Mouse (Mus musculus): ENCODE measurements around the gene 2310007B03Rik. TPM values are rescaled to one million over a fixed set of nuclear protein-coding genes. Genes with fewer than 3 reads are reported as not detected.
"Not testable (repeated sequence)": the region's sequence is repeated elsewhere in the genome, so short reads cannot be mapped to it uniquely, and the experiment has no call there.

Gene 2310007B03Rik
- not detected for total RNA-seq (2021)
- not detected in 2 replicates for polyA plus RNA-seq (2012; rRNA removed)
- long read RNA-seq = 0 reads

DNA sequence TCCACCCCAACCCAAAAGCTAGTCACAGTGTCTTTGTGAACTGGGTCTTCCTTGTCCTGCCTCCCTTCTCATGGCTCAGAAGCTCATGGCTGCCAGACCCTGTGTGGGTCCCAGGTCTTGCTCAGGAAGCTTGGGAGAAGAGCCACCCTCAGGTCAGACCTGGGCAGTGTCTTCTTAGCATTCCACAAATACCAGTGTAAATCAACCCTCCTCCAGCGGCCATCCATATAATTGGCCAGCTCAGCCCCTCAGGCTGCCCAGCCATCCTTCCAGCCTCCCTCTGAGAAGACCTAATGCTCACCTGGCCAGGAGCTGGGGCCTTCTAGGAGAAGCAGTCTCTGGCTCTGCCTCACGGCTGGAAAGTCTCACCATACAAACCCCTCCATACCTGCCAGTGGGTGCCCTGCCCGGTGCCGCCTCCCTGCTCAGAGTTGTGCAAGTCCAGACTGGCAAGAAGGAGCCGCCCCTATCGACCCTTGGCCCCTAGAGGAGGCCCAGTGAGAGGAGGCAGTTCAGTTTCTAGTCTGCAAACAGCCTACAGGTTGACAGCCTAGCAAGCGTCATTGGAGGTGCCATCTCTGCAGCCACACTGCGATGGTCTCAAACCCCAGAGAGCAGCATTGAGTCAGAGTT is at the start of gene 2310007B03Rik:
TSS of gene 2310007B03Rik (minus strand) at position 448 of the 633 bp plus-strand sequence.
- DNase-seq = no peak

DNA sequence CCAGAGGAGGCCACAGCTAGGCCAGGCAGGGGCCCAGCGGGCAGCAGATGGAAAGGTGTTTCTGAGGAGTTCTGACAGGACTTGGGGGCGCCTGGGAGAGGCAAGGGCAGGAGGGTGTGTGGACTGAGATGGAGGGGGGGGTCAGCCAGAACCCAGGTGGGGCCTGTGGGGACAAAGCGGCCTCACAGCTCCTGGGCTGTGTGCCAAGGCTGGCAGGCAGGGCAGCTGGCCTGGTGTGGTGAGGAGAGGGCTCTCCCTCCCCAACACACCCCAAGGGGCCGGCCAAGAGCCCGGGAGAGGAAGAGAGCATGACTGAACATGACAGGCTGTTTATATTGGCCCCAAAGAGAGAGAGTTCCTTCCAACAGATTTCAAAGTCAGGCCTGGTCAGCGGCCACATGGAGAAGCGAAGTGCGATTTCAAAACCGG is 49.5 kb upstream of the 2310007B03Rik start:
- peak; percentile 74 for DNase-seq

DNA sequence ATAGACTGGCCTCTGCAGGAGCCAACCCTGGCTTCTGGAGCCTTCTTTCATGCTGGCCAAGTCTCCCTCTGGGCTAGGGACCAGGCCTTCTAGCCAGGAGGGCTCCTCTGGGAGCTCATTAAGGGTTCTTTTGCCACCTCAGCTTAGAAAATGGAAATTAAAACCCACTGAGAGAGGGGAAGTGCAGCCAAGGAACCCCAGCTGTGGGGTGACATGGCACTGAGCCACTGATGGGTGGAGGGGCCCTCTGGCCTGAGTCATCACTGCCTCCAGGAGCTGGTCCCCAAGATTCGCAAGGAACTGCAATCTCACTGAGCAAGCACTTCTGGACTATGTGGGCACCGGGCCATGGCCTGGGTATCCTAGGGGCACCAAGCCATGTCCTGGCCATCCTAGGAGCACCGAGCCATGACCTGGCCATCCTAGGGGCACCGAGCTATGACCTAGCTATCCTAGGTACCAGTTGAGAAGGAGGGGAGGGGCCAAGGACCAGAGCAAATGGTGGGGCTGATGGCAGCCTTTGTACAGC is 46.9 kb upstream of the 2310007B03Rik start:
- DNase-seq = peak; percentile 30

DNA sequence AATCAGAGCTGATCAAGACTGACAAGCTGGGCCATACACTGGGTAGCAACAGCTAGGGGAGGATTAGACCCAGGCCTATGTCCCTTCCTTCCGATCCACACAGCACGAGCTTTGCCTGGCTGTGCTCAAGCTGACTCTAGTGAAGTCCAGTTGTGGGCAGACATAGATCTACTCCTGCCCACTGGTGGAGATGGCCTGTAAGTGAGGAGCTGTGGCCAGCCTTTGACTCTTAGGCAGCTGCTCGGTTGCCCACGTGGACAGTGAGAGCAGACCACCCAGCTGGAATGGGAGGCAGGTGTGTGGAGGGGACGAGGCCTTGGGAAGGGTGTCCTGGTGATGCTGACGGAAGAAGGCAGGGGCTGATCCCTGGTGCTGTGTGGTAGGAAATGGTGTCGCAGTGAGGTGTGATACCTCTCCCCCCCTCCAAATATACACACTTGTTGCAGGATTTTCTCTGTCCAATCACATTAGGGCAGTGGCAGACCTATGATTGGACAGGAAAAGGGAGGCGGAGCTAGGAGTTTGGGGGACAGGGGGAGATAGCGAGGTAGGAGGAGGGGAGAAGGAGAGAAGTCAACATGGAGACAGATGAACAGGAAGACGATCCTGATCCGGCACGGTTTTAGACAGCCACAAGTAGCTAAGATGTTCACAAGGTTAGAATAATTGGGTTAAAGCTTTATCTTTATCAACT is 45.7 kb upstream of the 2310007B03Rik start:
- no peak for DNase-seq

DNA sequence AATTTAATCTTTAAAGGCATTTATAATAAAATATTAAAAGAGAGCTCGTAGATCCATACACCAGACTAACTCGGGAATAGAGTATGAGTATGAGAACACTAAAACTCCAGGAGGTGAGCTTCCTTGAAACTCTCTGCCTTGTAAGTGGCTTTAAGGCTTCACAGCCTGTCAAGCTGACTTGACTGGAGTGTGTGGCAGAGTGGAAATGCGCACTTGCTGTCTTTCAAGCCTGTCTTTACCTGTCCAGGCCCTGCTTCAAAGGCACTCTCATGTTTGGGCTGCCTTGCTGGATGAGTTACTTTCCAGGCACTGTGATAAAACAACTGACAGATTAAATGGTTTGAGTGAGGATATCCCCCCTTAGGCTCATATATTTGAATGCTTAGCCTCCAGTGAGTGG is 37.2 kb upstream of the 2310007B03Rik start:
- DNase-seq = no peak

DNA sequence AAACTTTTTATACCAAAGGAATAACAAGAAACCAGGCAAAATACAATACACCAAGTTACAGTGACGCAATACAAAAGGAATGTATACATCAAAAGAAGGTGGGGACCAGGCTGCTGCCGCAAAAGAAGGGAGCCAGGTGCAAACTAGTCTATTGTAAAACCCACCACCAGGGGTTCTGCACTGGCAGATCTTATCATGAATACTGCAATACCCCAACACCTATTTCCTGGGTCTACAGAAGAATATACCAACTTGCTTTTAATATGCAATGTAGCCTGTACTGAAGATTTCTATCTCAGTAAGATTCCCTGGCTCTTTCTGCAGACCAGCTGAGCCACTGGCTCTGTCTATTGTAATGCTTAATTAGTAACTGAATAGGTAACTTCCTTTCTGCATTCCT is 36.7 kb upstream of the 2310007B03Rik start:
- not testable (repeated sequence) for DNase-seq

DNA sequence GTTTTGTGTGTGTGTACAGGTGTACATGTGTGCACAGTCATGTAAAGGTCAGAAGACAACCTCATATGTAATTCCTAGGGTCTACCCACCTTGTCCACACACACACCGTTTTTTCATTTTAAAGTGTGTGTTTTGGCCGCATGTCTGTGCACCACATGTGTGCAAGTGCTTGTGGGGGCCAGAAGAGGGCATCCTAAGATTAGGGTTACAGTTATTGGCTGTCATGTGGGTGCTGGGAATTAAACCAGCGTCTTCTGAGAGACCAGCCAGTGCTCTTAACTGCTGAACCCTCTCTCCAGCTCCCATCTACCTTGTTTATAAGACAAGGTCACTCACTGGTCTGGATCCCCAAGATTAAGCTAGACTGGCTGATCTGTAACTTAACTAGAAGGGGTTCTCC is 34.2 kb upstream of the 2310007B03Rik start:
- no peak for DNase-seq

DNA sequence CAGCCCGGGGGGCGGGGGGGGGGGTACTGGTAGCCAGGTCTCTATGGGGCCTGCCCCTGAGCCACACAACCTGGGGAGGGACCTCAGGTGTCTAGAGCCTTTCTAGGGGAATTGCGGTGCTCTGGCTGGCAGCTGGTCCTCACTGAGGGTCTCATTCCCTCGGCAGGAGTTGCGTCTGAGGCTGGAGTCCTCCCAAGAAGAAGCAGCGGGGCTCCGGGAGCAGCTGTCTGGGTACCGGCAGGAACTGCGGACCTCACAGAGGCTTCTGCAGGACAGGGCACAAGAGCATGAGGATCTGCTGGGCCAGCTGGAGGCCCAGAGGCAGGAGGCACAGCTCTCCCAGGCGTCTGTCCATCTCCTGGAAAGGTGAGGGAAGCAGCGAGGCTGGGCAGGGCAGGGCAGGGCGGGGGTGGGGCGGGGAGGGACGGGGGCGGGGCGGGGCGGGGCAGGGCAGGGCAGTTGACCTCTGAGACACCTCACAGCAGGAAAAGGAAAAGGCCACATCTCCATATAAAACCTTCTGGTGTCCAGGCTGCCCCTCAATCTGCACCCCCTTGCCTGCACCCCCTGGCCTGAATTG is 30.1 kb upstream of the 2310007B03Rik start:
- no peak for DNase-seq

DNA sequence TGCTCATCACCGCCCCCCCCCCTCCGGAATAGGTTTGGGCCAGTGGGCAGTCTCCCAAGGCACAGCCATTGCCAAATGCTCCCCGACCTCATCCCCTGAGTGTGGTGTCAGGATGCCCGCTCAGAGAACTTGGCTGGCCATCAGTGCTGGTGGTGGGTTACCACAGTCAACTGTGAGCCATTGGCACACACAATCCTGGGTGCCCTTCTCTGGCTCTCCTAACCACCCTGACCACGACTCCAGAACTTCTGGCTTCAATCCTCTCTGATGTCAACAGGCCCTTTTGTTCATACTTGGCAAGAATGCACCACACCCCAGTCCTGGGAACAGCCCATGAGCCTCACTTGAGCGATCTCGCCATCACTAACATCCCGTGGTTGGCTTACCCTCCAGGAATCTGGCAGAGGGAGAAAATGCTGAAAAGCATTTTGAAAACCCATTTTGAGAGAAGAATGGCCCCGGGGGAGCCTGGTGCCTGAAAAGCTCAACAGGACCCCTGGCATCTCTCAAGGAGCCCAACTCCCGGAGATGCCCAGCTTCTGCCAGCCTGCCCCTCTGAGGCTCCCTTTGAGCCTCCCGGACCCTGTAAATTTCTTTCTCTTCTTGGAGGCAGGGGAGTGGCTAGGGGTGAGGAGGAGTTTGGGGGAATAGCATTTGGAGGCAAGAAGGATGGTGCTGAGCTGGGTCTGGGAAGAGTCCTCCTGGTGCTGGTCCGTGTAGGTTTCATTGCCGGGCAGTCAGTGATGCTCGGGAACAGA is 23.5 kb upstream of the 2310007B03Rik start:
- DNase-seq = no peak

DNA sequence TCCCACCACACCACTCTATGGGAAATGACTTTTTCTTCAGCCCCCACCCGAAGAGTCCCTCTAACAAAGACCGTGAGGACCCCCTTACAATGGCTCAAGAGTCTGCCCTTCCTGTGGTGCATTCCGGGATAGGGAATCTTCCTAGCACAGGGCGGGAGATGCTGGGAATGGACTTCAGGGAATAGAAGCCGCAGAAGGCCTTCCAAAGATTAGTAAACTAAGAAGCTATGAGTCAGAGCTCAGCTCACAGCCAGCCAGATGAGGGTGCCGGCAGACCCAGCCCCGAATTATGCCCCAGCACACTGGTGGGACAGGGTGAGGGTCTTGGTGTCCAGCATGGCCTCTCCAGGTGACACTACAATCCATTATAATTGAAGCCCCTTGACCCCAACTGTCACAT is 21.5 kb upstream of the 2310007B03Rik start:
- DNase-seq = no peak

DNA sequence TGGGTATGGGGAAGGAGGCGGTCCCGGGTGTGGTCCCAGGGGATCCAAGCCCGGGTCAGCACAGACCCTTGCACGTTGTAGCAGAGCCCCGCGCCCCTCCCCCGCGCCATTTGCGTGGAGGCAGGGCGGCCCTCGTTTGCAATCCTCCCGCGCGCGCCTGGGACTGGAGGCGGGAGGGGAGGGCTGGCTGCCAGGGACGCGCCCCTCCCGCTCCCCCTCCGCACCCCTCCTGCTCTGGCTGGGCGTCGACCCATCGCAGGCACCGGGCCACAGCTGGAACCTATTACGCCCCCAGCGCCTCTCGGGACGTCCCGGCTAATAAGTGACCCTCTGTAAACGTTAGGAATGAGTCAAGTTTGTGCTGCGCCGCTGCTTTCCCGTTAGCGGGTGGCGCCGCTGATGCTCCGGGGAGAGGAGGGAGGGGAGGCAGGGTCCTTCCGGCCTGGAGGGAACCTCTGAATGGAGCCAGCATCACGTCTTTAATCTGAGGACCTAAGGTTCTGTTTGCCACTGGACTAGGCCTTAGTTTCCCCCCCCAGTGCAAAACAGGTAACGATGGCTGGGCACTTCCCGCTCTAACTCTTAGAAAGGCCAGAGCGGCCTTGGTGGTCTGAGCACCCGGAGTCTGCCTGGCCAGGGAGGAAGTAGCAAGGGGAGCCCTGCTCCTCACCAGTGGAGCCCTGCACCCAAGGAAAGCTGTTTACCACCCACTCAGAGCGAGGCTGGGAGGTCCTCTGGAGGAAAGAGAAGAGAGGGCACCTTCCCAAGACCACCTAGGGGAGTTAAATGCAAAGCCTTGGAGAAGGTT is 16.0 kb upstream of the 2310007B03Rik start:
- DNase-seq = peak; percentile 63

DNA sequence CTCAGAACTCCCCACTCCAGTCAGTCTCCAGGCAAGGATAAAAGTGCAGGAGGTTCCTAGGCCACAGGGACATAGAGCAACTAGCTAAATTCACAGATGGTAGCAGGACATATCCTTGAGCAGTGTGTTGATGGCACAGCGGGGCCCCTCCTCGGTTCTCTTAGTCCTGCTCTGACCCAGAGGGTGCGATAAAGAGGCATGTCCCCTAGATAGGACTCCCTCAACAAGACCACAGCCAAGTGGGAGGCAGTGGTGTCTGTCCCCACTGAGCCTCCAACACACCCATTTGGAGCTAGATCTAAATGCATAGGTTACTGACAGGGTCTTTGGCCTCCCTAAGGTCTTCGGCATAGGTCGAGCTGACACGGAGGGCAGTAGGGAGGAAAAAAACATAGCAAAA is 15.1 kb upstream of the 2310007B03Rik start:
- no peak for DNase-seq

DNA sequence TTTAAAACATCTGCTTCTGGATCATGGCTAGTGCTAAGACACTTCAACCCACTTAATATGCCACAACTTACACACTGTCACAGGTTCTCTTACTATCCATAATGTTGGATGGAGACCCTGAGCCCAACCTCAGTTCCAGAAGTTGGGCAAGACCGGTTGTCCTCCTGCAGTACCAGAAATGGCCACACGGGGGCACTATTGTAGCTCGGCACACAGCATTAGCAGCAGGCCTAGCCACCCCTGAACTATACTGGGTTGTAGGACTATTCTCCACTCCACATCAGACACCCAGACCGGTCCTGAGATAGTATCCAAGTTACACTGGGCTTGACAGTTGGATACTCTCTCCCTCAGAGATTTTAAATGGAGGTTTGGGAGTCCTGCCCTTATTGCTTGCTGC is 13.7 kb upstream of the 2310007B03Rik start:
- DNase-seq = peak; percentile 76

DNA sequence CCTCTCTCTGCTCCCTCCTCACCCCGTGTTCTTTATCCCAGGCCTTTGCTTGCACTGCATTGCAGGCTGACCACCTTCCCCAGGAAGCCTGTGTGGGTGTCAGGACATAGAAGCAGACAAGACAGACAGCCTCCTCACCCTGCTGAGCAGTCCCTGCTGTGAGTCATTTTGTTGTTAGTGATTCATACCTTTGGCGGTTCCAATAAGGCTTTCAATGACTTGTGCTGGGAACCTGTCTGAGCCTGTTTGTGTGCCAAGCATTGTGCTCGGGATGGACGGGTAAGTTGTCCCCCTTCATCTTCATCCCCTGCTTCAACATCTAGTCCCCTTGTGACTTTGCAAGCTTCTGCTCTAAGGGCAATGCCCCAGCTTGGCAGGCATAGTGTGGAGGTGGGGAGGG is 12.9 kb upstream of the 2310007B03Rik start:
- DNase-seq = peak; percentile 46

DNA sequence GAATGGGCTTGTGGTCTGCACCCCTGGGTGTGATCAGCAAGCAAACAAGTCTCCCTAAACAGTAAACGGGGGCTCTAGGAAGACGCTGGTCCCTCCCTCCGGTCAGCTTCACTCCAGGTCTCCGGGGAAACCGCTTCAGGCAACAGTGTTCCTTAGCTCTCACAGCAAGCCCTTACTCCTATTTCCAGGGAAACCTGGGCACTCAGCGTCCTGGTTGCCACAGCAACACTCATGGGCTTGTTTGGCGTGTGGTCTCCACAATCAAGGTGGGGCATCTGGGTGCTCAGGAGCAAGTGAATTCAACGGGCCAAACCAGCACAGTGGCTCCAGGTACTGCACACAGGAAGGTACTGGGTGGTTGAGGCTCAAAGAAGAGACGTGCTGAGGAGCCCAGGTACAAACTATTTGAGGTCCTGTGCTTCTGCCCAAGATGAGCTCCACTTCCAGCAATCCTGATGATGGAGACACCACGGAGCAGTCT is 7.6 kb upstream of the 2310007B03Rik start, which contains the start of gene Crocc2:
TSS of gene Crocc2 (plus strand) at position 431 of the 481 bp plus-strand sequence.
- DNase-seq = no peak

DNA sequence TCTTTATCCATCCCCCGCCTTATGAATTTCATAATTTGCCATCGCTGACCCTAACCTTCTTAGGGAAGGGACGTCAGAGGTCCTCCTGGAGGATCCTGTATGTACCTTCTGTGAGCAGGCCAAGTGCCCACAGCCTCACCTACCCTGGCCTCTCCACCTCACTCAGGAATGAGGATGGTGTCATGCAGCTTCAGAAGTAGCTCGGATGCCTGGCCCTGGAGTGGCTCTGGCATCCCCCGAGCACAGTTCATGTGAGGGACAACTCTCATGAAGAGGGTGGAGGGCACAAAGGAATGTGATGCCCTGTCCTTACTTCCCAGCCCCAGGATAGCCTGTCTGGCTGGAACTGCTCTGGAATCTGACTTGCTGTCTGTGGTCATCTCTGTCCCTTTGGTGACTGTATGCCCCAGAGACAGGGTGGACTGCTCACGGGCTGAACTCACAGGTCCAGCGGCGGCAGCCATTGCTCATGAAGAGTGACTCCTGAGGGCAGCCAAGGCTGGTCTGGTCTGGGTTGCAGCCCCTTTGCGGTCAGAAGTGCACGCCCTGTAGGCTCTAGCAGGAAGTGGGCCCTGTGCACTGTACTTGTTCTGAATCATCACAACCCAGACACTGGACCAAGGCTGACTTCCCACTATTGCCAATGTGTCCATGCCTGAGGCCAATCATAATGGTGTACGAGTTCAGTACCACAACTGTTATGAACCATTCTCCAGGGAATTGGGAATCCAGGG is 5.8 kb upstream of the 2310007B03Rik start:
- DNase-seq = no peak

DNA sequence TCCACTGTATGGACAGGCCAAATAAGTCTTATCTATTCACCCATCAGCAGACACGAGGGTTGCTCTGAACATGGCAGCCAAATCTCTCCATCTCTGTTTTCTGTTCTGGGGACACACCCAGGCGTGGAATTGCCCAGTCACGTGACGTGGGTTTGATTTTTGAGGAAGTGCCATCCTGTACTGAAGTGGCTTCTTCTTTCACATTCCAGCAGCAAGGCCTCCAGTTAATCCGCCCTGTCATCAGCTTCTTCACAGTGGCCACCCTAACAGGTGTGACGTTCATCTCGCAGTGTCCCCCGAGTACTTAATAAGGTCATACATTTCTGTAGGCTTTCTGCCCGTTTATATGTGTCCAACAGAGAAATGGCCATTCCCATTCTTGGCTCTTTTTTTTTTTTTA is 4.7 kb upstream of the 2310007B03Rik start:
- DNase-seq = no peak

DNA sequence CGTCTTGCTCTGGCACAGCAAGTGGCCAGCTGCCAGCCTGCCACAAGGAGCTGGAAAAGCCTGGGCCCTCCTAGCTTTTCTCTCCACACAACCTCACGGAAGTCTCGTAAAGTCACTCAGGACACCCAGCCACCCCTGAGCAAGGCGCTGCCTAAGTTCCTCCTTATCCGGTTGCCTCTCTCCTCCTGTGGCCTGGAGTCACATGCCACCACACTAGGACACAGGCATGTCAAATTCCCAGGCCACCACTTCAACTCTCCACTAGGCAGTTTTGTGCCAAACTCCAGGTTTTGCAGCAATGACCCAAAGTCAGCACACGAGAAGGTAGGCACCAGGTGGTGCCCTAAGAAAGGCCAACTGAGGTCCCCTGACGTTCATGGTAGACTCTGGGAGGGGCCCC is 1.8 kb upstream of the 2310007B03Rik start:
- DNase-seq = no peak

DNA sequence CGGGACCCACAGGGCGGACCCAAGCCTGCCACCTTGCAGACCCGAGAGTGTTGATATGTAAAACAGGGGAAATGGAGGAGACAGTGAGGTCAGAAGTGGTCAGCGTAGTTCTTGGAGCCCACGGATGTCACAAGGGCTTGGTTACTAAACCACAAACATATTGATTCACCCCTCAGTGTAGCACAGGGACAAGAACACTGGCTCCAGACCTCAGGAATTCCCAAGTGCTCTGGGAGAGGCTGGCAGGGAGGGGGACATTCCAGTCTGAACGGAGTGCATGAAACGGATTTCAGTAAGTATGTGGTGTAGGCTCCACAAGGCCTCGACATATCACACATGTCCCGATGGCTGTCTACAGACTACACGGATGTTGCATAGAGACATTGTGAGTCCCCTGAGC is 1.2 kb upstream of the 2310007B03Rik start:
- DNase-seq = no peak

DNA sequence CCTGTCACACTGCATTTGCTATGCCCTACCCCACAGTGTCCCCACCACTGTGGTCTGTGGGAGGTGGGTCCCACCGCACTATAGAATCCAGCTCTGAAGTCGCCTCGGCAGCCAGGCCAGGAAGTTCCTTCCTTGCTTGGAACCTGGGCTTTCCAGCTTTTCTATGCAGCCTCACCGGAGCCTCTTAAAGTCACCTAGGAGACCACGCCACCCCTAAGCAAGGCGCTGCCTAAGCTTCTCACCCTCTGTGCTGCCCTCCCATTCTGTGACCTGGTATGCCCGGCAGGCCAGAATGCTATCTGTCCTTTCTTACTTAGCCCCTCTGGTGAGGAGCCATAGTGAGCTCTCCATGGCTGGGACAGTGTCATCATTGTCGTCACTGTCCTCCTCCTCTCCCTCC is 602 bp upstream of the 2310007B03Rik start:
- no peak for DNase-seq
